Mouse (Mus musculus): ENCODE measurements around the gene Med1. TPM values are rescaled to one million over a fixed set of nuclear protein-coding genes. Genes with fewer than 3 reads are reported as not detected.
A peak's percentile ranks its signal among the peaks of the same experiment; 100 is the strongest.
"Not testable (repeated sequence)": the region's sequence is repeated elsewhere in the genome, so short reads cannot be mapped to it uniquely, and the experiment has no call there.

Gene Med1
- polyA plus RNA-seq, 1 experiment from 2014 or later = 49.2 TPM

- peak; percentile 24 for ATAC-seq (replicated peaks; ENCODE audit: extremely low read depth, insufficient read depth, low FRiP score)
- peak overlapping the region; percentile 100 for H3K9ac ChIP-seq (ENCODE audit: low read length)
- no peaks in the 10 kb centered on the region for H3K9me3 ChIP-seq (replicated peaks; ENCODE audit: control insufficient read depth, low read length)
Measured at GRCm38 (mm10) chr11:98203351-98203911, 10.3 kb upstream of the Med1 start.

GRCm38 (mm10) chr11:98202641-98203350, 9.7 kb upstream of the Med1 start, which contains the start of gene Cdk12:
Cdk12 (plus strand) TSS chr11:98203059.
- H3K27ac ChIP-seq (ENCODE audit: low read length) = peak within 1 kb of the TSS; percentile 100
- H3K9ac ChIP-seq (ENCODE audit: low read length) = peak within 1 kb of the TSS; percentile 100
- WGBS = under 1% methylated on average over 49 of the region's 63 CpGs
- no peaks in the 10 kb centered on the region for H3K36me3 ChIP-seq (ENCODE audit: control insufficient read depth, insufficient read depth)
- peak within 1 kb of the TSS; percentile 86 for H3K4me2 ChIP-seq (ENCODE audit: low read depth, low read length)
- H3K4me1 ChIP-seq (ENCODE audit: control insufficient read depth, insufficient read depth, low read length) = peaks cover 11% of the 10 kb centered on the region
- no peaks in the 10 kb centered on the region for H3K9me3 ChIP-seq (replicated peaks; ENCODE audit: control insufficient read depth, low read length)
- ATAC-seq (replicated peaks; ENCODE audit: extremely low read depth, insufficient read depth, low FRiP score) = peak; percentile 94
- peak within 1 kb of the TSS; percentile 99 for H3K4me3 ChIP-seq (ENCODE audit: low read length)
- no peaks in the 10 kb centered on the region for H3K27me3 ChIP-seq (ENCODE audit: control insufficient read depth, insufficient read depth, low read length)

More at GRCm38 (mm10) chr11:98203351-98203911, 10.3 kb upstream of the Med1 start:
- Histone ChIP-seq H3K4me3 (ENCODE audit: low read length) (peak overlapping the region; percentile 99), H3K27ac (ENCODE audit: low read length) (peak overlapping the region; percentile 100), H3K36me3 (ENCODE audit: control insufficient read depth, insufficient read depth) (peaks cover under 1% of the 10 kb centered on the region; the same call in 1 of the 2 replicates), H3K4me1 (ENCODE audit: control insufficient read depth, insufficient read depth, low read length) (peaks cover 11% of the 10 kb centered on the region), H3K27me3 (ENCODE audit: control insufficient read depth, insufficient read depth, low read length) (no peaks in the 10 kb centered on the region), H3K4me2 (ENCODE audit: low read depth, low read length) (peak overlapping the region; percentile 86)
- WGBS = under 1% methylated on average over 37 of the region's 37 CpGs

DNA sequence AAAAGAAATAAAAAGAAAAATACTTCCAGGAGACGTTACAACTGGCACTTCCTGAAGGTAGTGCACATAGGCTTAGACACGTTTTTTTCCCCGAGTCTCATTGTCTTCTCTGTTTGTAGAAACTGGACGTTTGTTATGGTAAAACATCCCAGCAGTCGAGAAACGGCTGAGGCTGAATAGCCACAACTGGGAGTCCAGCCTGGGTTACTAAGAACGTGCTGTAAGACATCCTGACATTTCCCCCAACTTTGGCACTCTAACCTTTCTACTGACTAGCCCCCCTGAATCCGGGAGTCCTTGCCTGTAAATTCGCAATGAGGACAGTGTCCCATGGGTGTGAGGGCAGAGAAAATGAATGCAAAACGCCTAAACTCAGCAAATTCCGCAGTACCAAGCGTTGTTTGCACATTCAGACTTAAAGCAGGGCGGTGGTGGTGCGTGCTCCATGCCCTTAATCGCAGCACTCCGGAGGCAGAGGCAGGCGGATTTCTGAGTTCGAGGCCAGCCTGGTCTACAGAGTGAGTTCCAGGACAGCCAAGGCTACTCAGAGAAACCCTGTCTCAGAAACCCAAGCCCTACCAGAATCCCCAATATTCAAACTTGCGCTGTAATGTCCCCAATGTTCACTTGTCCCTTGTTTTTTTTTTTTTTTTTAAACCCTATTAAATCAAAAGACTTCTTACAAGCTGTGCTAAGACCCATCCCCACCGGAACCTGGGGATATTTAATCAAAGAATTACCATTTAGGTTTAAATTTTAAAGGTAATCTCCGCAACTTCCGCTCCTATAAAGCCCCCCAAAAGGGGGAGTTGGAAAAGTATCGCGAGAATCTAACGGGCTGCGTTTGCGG, 8.9 kb upstream of the Med1 start:
- Histone ChIP-seq H3K4me2 (ENCODE audit: low read depth, low read length) (peak overlapping the region; percentile 64), H3K27ac (ENCODE audit: low read length) (peak overlapping the region; percentile 86), H3K27me3 (ENCODE audit: control insufficient read depth, insufficient read depth, low read length) (no peaks in the 10 kb centered on the region), H3K4me1 (ENCODE audit: control insufficient read depth, insufficient read depth, low read length) (peaks cover 10% of the 10 kb centered on the region), H3K9ac (ENCODE audit: low read length) (peak overlapping the region; percentile 79), H3K9me3 (replicated peaks; ENCODE audit: control insufficient read depth, low read length) (no peaks in the 10 kb centered on the region), H3K36me3 (ENCODE audit: control insufficient read depth, insufficient read depth) (no peaks in the 10 kb centered on the region), H3K4me3 (ENCODE audit: low read length) (peak overlapping the region; percentile 99)
- ATAC-seq (replicated peaks; ENCODE audit: extremely low read depth, insufficient read depth, low FRiP score) = no peak
- WGBS = 2% methylated on average over 27 of the region's 27 CpGs

GRCm38 (mm10) chr11:98190820-98191219, 2.3 kb downstream of the Med1 start:
- H3K9me3 ChIP-seq (replicated peaks; ENCODE audit: control insufficient read depth, low read length) = no peaks in the 10 kb centered on the region
- H3K9ac ChIP-seq (ENCODE audit: low read length) = no peak overlapping the region; the same call in 1 of the 2 replicates
- H3K4me1 ChIP-seq (ENCODE audit: control insufficient read depth, insufficient read depth, low read length) = peaks cover 14% of the 10 kb centered on the region
- H3K27me3 ChIP-seq (ENCODE audit: control insufficient read depth, insufficient read depth, low read length) = no peaks in the 10 kb centered on the region
- H3K27ac ChIP-seq (ENCODE audit: low read length) = peak overlapping the region; percentile 69
- no peak overlapping the region for H3K4me3 ChIP-seq (ENCODE audit: low read length)
- WGBS = 73% methylated on average over 5 of the region's 5 CpGs
- H3K4me2 ChIP-seq (ENCODE audit: low read depth, low read length) = no peak overlapping the region
- no peak for ATAC-seq (replicated peaks; ENCODE audit: extremely low read depth, insufficient read depth, low FRiP score)
- H3K36me3 ChIP-seq (ENCODE audit: control insufficient read depth, insufficient read depth) = peaks cover 23% of the 10 kb centered on the region

GRCm38 (mm10) chr11:98187640-98188395, 5.3 kb downstream of the Med1 start:
- no peak overlapping the region for H3K4me3 ChIP-seq (ENCODE audit: low read length)
- no peak overlapping the region for H3K9ac ChIP-seq (ENCODE audit: low read length)
- peaks cover 36% of the 10 kb centered on the region for H3K36me3 ChIP-seq (ENCODE audit: control insufficient read depth, insufficient read depth)
- ATAC-seq (replicated peaks; ENCODE audit: extremely low read depth, insufficient read depth, low FRiP score) = no peak
- no peak overlapping the region for H3K4me2 ChIP-seq (ENCODE audit: low read depth, low read length)
- no peaks in the 10 kb centered on the region for H3K27me3 ChIP-seq (ENCODE audit: control insufficient read depth, insufficient read depth, low read length)
- 85% methylated on average over 9 of the region's 9 CpGs for WGBS
- no peaks in the 10 kb centered on the region for H3K9me3 ChIP-seq (replicated peaks; ENCODE audit: control insufficient read depth, low read length)
- H3K4me1 ChIP-seq (ENCODE audit: control insufficient read depth, insufficient read depth, low read length) = peaks cover 14% of the 10 kb centered on the region
- H3K27ac ChIP-seq (ENCODE audit: low read length) = no peak overlapping the region

- H3K9ac ChIP-seq (ENCODE audit: low read length); H3K4me3 ChIP-seq (ENCODE audit: low read length); H3K4me2 ChIP-seq (ENCODE audit: low read depth, low read length); H3K4me1 ChIP-seq (ENCODE audit: control insufficient read depth, insufficient read depth, low read length); H3K27ac ChIP-seq (ENCODE audit: low read length); ATAC-seq (replicated peaks; ENCODE audit: extremely low read depth, insufficient read depth, low FRiP score); H3K9me3 ChIP-seq (replicated peaks; ENCODE audit: control insufficient read depth, low read length); H3K27me3 ChIP-seq (ENCODE audit: control insufficient read depth, insufficient read depth, low read length): not testable (repeated sequence)
- 90% methylated on average over 3 of the region's 3 CpGs for WGBS
- H3K36me3 ChIP-seq (ENCODE audit: control insufficient read depth, insufficient read depth) = peaks cover 34% of the 10 kb centered on the region
Measured at GRCm38 (mm10) chr11:98182149-98182548, 10.9 kb downstream of the Med1 start.

DNA sequence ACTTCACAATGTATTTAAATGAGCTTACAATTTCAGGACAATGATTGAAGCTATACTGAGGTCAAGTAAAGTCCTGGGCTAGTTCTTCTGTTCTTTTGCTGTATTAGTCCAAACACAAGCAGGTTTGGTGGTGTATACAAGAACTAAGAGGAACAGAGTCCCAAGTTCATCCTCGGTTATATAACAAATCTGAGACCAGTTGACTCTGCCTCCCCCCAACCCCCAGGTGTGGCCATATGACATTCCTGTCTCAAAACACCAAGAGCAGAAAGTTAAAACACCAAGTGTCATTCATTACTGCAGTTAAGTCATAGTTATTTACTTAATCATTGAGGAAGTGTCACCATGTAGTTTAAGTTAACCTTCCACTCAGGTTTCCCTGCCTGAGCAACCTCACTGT, 24.7 kb downstream of the Med1 start:
- WGBS = 91% methylated on average over 1 of the region's 1 CpGs
- Histone ChIP-seq H3K36me3 (ENCODE audit: control insufficient read depth, insufficient read depth) (peaks cover 63% of the 10 kb centered on the region), H3K27ac (ENCODE audit: low read length) (no peak overlapping the region), H3K4me1 (ENCODE audit: control insufficient read depth, insufficient read depth, low read length) (no peaks in the 10 kb centered on the region), H3K4me2 (ENCODE audit: low read depth, low read length) (no peak overlapping the region), H3K27me3 (ENCODE audit: control insufficient read depth, insufficient read depth, low read length) (no peaks in the 10 kb centered on the region), H3K9ac (ENCODE audit: low read length) (no peak overlapping the region), H3K4me3 (ENCODE audit: low read length) (no peak overlapping the region), H3K9me3 (replicated peaks; ENCODE audit: control insufficient read depth, low read length) (no peaks in the 10 kb centered on the region)
- no peak for ATAC-seq (replicated peaks; ENCODE audit: extremely low read depth, insufficient read depth, low FRiP score)

GRCm38 (mm10) chr11:98155094-98155493, 38.0 kb downstream of the Med1 start:
- Histone ChIP-seq H3K27me3 (ENCODE audit: control insufficient read depth, insufficient read depth, low read length) (no peaks in the 10 kb centered on the region), H3K36me3 (ENCODE audit: control insufficient read depth, insufficient read depth) (peaks cover 36% of the 10 kb centered on the region), H3K4me1 (ENCODE audit: control insufficient read depth, insufficient read depth, low read length) (peaks cover 2% of the 10 kb centered on the region; the same call in 1 of the 2 replicates)

More at GRCm38 (mm10) chr11:98155094-98155493, 38.0 kb downstream of the Med1 start:
- Histone ChIP-seq H3K4me2 (ENCODE audit: low read depth, low read length) (no peak overlapping the region), H3K9ac (ENCODE audit: low read length) (no peak overlapping the region), H3K27ac (ENCODE audit: low read length) (no peak overlapping the region), H3K9me3 (replicated peaks; ENCODE audit: control insufficient read depth, low read length) (no peaks in the 10 kb centered on the region), H3K4me3 (ENCODE audit: low read length) (no peak overlapping the region)
- ATAC-seq (replicated peaks; ENCODE audit: extremely low read depth, insufficient read depth, low FRiP score) = no peak
- 58% methylated on average over 6 of the region's 6 CpGs for WGBS

Measured in heart, embryonic 16.5 days (tissue).